Mouse (Mus musculus) monocyte, adult 2 months (primary cell): ENCODE measurements around the gene Tars2.
"Not testable (repeated sequence)": the region's sequence is repeated elsewhere in the genome, so short reads cannot be mapped to it uniquely, and the experiment has no call there.

Experiments used
- DNase-seq, 2 experiments: peaks; one replicate each; pipeline ENCODE4 v3.0.0; 2022; ENCODE audit warnings: low spot score in 2 of 2, low read depth in 1 of 2

Gene Tars2

DNA sequence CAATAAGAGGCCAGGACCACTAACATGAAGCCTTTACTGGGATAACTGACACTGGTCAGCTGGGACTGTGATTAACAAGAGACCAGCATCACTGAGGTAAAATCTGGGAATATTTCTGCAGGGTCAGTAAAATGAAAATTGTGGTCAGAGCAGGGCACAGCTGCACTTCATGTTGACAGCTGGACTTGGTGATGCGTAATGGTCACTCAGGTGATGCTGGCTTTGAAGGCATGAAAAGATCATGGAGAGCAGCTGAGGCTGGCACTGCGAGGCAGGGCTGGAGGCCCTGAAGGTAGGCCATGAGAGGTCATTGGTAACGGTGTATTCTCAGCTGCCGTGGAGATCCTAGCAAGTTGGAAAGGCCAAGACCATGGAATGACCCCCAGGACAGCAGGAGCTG is 61.7 kb downstream of the Tars2 start:
- DNase-seq: no peak

DNA sequence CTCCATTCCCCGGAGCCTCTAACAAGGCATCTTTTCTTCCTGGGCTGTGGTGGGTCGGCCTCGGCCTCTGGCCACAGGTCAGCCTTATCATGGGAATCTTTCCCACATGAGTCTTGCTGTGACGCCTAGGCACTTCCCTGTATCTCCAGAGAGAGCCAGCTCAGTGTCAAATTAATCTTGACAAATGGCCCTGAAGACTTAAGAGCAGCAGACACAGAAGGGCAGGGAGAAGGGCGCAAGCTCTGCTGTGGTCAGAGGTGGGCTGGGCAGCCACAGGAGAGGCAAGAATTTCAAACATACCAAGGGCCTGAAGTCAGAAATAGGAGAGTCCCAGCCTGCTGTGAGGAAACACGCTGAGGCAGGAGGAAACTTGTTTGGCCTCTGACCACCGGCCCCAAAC is 63.6 kb downstream of the Tars2 start:
- no peak for DNase-seq

GRCm38 (mm10) chr3:95695796-95696195 is 64.2 kb downstream of the Tars2 start:
- no peak for DNase-seq

- no peak for DNase-seq
Observed at GRCm38 (mm10) chr3:95694808-95695703, 65.0 kb downstream of the Tars2 start.

DNA sequence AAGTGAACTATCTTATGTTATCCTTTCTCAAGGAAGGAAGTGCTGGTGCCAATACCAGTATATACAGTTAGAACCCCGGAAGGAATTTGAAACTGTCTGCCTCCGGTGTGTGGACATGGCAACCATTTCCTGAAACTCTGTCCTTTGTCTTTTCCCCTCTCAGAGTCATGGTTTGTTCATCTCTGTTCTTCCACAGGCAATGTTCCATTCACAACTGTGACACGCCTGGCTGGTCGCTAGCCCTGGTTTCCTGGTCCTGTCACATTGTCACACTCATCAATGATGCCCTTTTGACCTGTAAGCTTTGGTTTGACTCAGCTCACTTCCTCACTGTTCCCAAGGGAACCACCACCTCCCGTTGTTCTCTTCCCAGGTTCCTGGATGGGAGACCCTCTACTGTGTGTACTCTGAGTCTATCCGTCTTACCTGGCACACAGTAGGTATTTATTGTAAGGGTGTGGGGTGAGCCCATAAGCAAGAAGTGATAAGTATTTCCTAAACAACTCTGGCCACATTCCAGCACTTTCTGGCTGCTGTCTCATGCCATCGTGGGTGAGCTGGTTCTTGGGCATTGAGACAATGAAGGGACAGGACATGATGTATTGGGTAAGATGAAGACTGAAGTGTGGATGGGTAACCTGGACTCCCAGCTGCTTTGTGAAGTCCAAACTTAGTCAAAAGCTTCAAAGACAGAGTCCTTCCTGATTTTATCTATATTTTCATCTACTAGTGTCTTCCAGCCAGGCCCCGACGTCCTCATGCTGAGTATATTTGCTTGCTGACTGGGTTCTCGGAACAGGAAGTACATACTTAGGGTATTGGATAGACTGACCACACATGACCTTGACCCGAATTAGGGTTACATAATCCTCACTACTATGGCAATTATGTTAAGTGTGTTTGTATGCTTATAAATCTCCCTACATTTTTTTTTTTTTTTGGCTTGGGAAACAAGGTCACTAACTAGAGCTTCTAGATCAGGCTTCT is 65.9 kb downstream of the Tars2 start:
- DNase-seq: no peak

DNA sequence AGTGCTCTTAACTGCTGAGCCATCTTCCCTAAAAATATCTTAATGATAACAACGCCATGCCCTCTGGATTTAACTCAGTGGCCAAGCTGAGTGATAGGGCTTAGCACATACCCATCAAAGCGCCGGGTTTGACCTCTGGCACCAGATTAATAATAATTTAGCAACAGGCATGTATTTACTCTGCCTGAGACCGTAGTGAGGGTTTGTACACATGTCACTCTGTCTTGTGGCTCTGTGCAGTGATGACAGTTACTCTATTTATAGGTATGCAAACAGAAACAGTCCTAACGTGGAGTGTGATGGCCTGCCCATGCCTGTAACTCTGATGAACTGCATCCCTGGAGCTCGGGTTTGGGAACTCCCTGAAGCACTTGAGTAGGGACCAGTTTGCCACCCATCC is 67.3 kb downstream of the Tars2 start:
- DNase-seq: no peak

DNA sequence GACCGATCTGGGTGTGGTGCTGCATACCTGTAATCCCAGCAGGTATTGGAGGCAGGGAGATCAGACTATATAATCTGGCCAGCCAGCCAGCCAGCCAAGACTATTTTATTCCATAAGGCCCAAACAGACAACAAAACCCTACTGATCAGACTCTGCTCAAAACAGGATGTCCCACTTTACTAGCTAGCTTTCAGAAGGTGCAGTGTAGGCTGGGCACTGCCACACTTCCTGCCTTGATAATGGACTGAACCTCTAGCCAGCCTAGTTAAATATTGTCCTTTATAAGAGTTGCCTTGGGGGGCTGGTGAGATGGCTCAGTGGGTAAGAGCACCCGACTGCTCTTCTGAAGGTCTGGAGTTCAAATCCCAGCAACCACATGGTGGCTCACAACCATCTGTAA is 69.5 kb downstream of the Tars2 start:
- not testable (repeated sequence) for DNase-seq
